Mouse (Mus musculus) liver, postnatal 0 days (tissue): Measurements from ENCODE around the gene Snrpa.

ENCODE experiments used
- CTCF ChIP-seq: sonication (generic); IDR thresholded peaks from 2 replicates; pipeline ENCODE4 v1.5.1; 2016; ENCODE audit warnings: antibody characterized with exemption, low read depth
- EP300 ChIP-seq: IDR thresholded peaks from 2 replicates; pipeline ENCODE4 v1.6.1; 2016; ENCODE audit warnings: antibody characterized with exemption, low read depth, mild to moderate bottlenecking

DNA sequence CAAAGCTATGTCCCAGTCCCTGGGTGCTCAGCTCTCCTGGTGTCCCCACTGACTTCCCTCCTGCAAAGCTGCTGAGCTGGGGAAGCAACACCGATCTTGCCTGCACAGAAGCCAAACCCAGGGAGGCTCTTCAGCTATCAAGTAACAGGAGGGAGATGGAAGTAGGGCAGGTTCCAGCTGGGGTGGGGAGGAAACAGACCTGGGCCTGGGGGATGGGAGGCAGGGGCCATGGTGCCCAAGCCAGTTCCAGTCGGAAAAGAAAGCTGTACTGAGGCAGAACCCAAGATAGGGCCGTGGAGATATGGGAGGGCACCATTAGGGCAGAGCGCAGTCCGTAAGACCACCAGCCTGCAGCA lies 32.6 kb downstream of the Snrpa start:
- TF ChIP-seq EP300: no peak
- no peak for TF ChIP-seq CTCF
